Mouse (Mus musculus): ENCODE measurements around the gene Slc38a8.

GRCm38 (mm10) chr8:119440952-119441270, 60.6 kb downstream of the Slc38a8 start:
- TF ChIP-seq TAL1 (conservative IDR thresholded peaks at IDR 0.05; ENCODE audit: low read depth, low read length): no peak
- TF ChIP-seq CTCF (IDR thresholded peaks at IDR 0.05; ENCODE audit: low read depth, low read length): no peak
- TF ChIP-seq GATA1 (IDR thresholded peaks at IDR 0.05; ENCODE audit: borderline replicate concordance, low read length): no peak
- no peak for TF ChIP-seq GATA2 (IDR thresholded peaks at IDR 0.05; ENCODE audit: borderline replicate concordance, low read depth, low read length)

All from G1E (cell line).